In genomic region chr14:67613691-67614090, GRCm38 (mm10) we compare ENCODE assay signal across 7 mouse cellular contexts.
DNase-seq lines count a peak whose midpoint lies in the region; ATAC-seq and TF ChIP-seq lines count a peak whose summit lies in the region.

No protein-coding gene starts in this region.

- H3K4me1 ChIP-seq in kidney, embryonic 15.5 days: peaks cover 25% of the 10 kb centered on the region
- H3K4me1 ChIP-seq in embryonic facial prominence, embryonic 12.5 days: peaks cover 40% of the 10 kb centered on the region
- peaks cover 4% of the 10 kb centered on the region for H3K4me1 ChIP-seq in embryonic fibroblast, embryonic 13.5 days (ENCODE audit: control insufficient read depth, insufficient read depth, low read length)
- H3K4me1 ChIP-seq in limb, embryonic 15.5 days: peaks cover 31% of the 10 kb centered on the region

- H3K36me3 ChIP-seq in kidney, embryonic 15.5 days: no peaks in the 10 kb centered on the region
- no peaks in the 10 kb centered on the region for H3K36me3 ChIP-seq in embryonic facial prominence, embryonic 12.5 days
- no peaks in the 10 kb centered on the region for H3K36me3 ChIP-seq in limb, embryonic 15.5 days

- whole genome bisulfite sequencing in kidney, embryonic 15.5 days: 52% methylated on average over 13 of the region's 13 CpGs
- WGBS in embryonic facial prominence, embryonic 12.5 days: 55% methylated on average over 13 of the region's 13 CpGs
- WGBS in limb, embryonic 15.5 days: 28% methylated on average over 13 of the region's 13 CpGs

- peaks cover 49% of the 10 kb centered on the region for H3K27me3 ChIP-seq in kidney, embryonic 15.5 days
- H3K27me3 ChIP-seq in embryonic facial prominence, embryonic 12.5 days: peaks cover 9% of the 10 kb centered on the region; the same call in 1 of the 2 replicates
- peaks cover 4% of the 10 kb centered on the region; the same call in 1 of the 2 replicates for H3K27me3 ChIP-seq in limb, embryonic 15.5 days

- no peak for TF ChIP-seq CTCF in embryonic fibroblast, embryonic 13.5 days (IDR thresholded peaks at IDR 0.05; ENCODE audit: borderline replicate concordance, insufficient read depth, low read length)

- TF ChIP-seq POLR2A in embryonic fibroblast, embryonic 13.5 days (IDR thresholded peaks at IDR 0.05; ENCODE audit: low read depth, low read length): no peak

- H3K9me3 ChIP-seq in kidney, embryonic 15.5 days (replicated peaks): no peaks in the 10 kb centered on the region
- H3K9me3 ChIP-seq in embryonic facial prominence, embryonic 12.5 days: no peaks in the 10 kb centered on the region
- no peaks in the 10 kb centered on the region for H3K9me3 ChIP-seq in limb, embryonic 15.5 days

- peak overlapping the region; percentile 45; the same call in 1 of the 2 replicates for H3K27ac ChIP-seq in kidney, embryonic 15.5 days
- H3K27ac ChIP-seq in embryonic facial prominence, embryonic 12.5 days: peak overlapping the region; percentile 30
- H3K27ac ChIP-seq in embryonic fibroblast, embryonic 13.5 days (ENCODE audit: insufficient read depth, low read length): no peak overlapping the region
- peak overlapping the region; percentile 65 for H3K27ac ChIP-seq in limb, embryonic 15.5 days

- H3K4me3 ChIP-seq in kidney, embryonic 15.5 days (replicated peaks): peak overlapping the region; percentile 30
- H3K4me3 ChIP-seq in embryonic facial prominence, embryonic 12.5 days: no peak overlapping the region
- peak overlapping the region; percentile 45; the same call in 1 of the 2 replicates for H3K4me3 ChIP-seq in embryonic fibroblast, embryonic 13.5 days (ENCODE audit: insufficient read depth, low read length)
- H3K4me3 ChIP-seq in limb, embryonic 15.5 days: peak overlapping the region; percentile 25

- H3K4me2 ChIP-seq in kidney, embryonic 15.5 days: peak overlapping the region; percentile 59
- H3K4me2 ChIP-seq in embryonic facial prominence, embryonic 12.5 days (replicated peaks): peak overlapping the region; percentile 38
- H3K4me2 ChIP-seq in limb, embryonic 15.5 days: peak overlapping the region; percentile 56

- H3K9ac ChIP-seq in kidney, embryonic 15.5 days: no peak overlapping the region
- no peak overlapping the region for H3K9ac ChIP-seq in embryonic facial prominence, embryonic 12.5 days
- no peak overlapping the region for H3K9ac ChIP-seq in limb, embryonic 15.5 days

- DNase-seq in kidney, adult 18-20 months: no peak
- no peak for DNase-seq in ovary, postnatal 10 days (ENCODE audit: low spot score)
- no peak for DNase-seq in right cerebral cortex, adult 2 months (ENCODE audit: low spot score in 2 of 2)

- no peak for ATAC-seq in kidney, embryonic 15.5 days (replicated peaks; ENCODE audit: low FRiP score)
- no peak for ATAC-seq in embryonic facial prominence, embryonic 12.5 days (ENCODE audit: insufficient number of reproducible peaks, insufficient read depth, low FRiP score, low TSS enrichment)
- ATAC-seq in limb, embryonic 15.5 days (ENCODE audit: insufficient number of reproducible peaks, low FRiP score, low TSS enrichment, low read depth): no peak
